Mouse (Mus musculus) cerebellum, adult 8-10 months (tissue): ENCODE measurements around the gene Glul.

Experiments
- DNase-seq: peaks from one replicate; pipeline ENCODE4 v3.0.0; 2022

Gene Glul

GRCm38 (mm10) chr1:153909963-153910291, 10.2 kb downstream of the Glul start:
- DNase-seq = no peak

GRCm38 (mm10) chr1:153910423-153910822, 10.7 kb downstream of the Glul start:
- no peak for DNase-seq

- DNase-seq = no peak
These were observed 11.6 kb downstream of the Glul start for GRCm38 (mm10) chr1:153911276-153911795.

- DNase-seq = no peak
These were observed 14.1 kb downstream of the Glul start for GRCm38 (mm10) chr1:153913869-153914268.

GRCm38 (mm10) chr1:153918521-153919206, 18.9 kb downstream of the Glul start:
- DNase-seq = no peak

- DNase-seq = no peak
These were observed 21.9 kb downstream of the Glul start for GRCm38 (mm10) chr1:153921642-153922041.

- DNase-seq = no peak
These were observed 22.9 kb downstream of the Glul start for GRCm38 (mm10) chr1:153922571-153923021.

- DNase-seq = no peak
These were observed 24.9 kb downstream of the Glul start for GRCm38 (mm10) chr1:153924395-153925385.

- no peak for DNase-seq
These were observed 30.7 kb downstream of the Glul start for GRCm38 (mm10) chr1:153930431-153930830.

- no peak for DNase-seq
These were observed 34.0 kb downstream of the Glul start for GRCm38 (mm10) chr1:153933772-153934171.

- no peak for DNase-seq
These were observed 36.2 kb downstream of the Glul start for GRCm38 (mm10) chr1:153935844-153936380.

- DNase-seq = no peak
These were observed 37.3 kb downstream of the Glul start for GRCm38 (mm10) chr1:153937025-153937424.

GRCm38 (mm10) chr1:153940986-153941385, 41.2 kb downstream of the Glul start:
- no peak for DNase-seq

- DNase-seq = no peak
These were observed 45.4 kb downstream of the Glul start for GRCm38 (mm10) chr1:153945181-153945580.

GRCm38 (mm10) chr1:153946971-153947370, 47.2 kb downstream of the Glul start:
- DNase-seq = no peak

- no peak for DNase-seq
These were observed 48.1 kb downstream of the Glul start for GRCm38 (mm10) chr1:153947837-153948236.

GRCm38 (mm10) chr1:153953232-153953631, 53.5 kb downstream of the Glul start:
- no peak for DNase-seq

GRCm38 (mm10) chr1:153953797-153954196, 54.1 kb downstream of the Glul start:
- DNase-seq = no peak

- DNase-seq = no peak
These were observed 58.1 kb downstream of the Glul start for GRCm38 (mm10) chr1:153957850-153958249.
